Mouse (Mus musculus) small intestine, adult 2 months (tissue): Measurements from ENCODE around the gene Ppfibp1. TPM values are rescaled to one million over a fixed set of nuclear protein-coding genes. Genes with fewer than 3 reads are reported as not detected.

Experiments used
- H3K27ac ChIP-seq: fragments of 200-500 bp; 2 replicates; pipeline ENCODE4 v1.5.1; 2012; ENCODE audit warnings: low read depth, low read length, control low read depth, inconsistent platforms; ENCODE audit not compliant: insufficient read depth
- H3K27me3 ChIP-seq: fragments of 200-500 bp; 2 replicates; pipeline ENCODE4 v1.6.1; 2012; ENCODE audit warnings: mild to moderate bottlenecking, moderate library complexity, low read length, inconsistent platforms; ENCODE audit not compliant: control insufficient read depth, insufficient read depth
- H3K36me3 ChIP-seq: fragments of 200-500 bp; 2 replicates; pipeline ENCODE4 v1.6.1; 2012; ENCODE audit warnings: mild to moderate bottlenecking, low read length, control low read depth, inconsistent platforms; ENCODE audit not compliant: control insufficient read depth, insufficient read depth
- H3K4me1 ChIP-seq: fragments of 200-500 bp; 2 replicates; pipeline ENCODE4 v1.6.1; 2012; ENCODE audit warnings: low read length, inconsistent platforms, mixed read lengths; ENCODE audit not compliant: control insufficient read depth, insufficient read depth, insufficient read length
- H3K4me3 ChIP-seq: fragments of 200-500 bp; 2 replicates; pipeline ENCODE4 v1.5.1; 2012; ENCODE audit warnings: low read depth, mild to moderate bottlenecking, control low read depth, inconsistent platforms, low read length, moderate library complexity
- CTCF ChIP-seq: fragments of 200-500 bp; IDR thresholded peaks from 2 replicates; pipeline ENCODE4 v1.5.1; 2012; ENCODE audit warnings: low read depth, mild to moderate bottlenecking, control low read depth, inconsistent platforms, low read length, moderate library complexity, mixed read lengths; ENCODE audit not compliant: insufficient replicate concordance, insufficient read length; ENCODE audit errors: extremely low read depth
- POLR2A ChIP-seq: fragments of 200-500 bp; IDR thresholded peaks from 2 replicates; pipeline ENCODE4 v1.6.1; 2012; ENCODE audit warnings: low read depth, mild to moderate bottlenecking, control low read depth, inconsistent platforms, low read length, moderate library complexity
- WGBS: fragments of 180-500 bp; shearing (Covaris S2); methylation state at CpG from one replicate; pipeline ENCODE4 v1.1.7; 2018; 5-methylcytosine and 5-hydroxymethylcytosine counted together
- polyA plus RNA-seq: library from polyadenylated mRNA; depleted of rRNA; stranded (reverse); fragments of >200 nt; gene quantifications from 2 replicates; pipeline ENCODE4 v1.2.3, GENCODE M21; 2012

The Ppfibp1 gene
- polyA plus RNA-seq, 1 experiment, result 3.3 TPM

- no peaks in the 10 kb centered on the region for H3K4me1 ChIP-seq
- H3K27me3 ChIP-seq, result no peaks in the 10 kb centered on the region
- peaks cover 4% of the 10 kb centered on the region for H3K36me3 ChIP-seq
- no peak overlapping the region for H3K4me3 ChIP-seq
- no peak overlapping the region for H3K27ac ChIP-seq
- WGBS, result 94% methylated on average over 6 of the region's 6 CpGs
- TF ChIP-seq CTCF, result no peak
- TF ChIP-seq POLR2A, result no peak
Observed at GRCm38 (mm10) chr6:146995878-146996277, 107.6 kb downstream of the Ppfibp1 start.

- peaks cover 11% of the 10 kb centered on the region for H3K36me3 ChIP-seq
- no peak overlapping the region for H3K27ac ChIP-seq
- TF ChIP-seq CTCF, result no peak
- TF ChIP-seq POLR2A, result no peak
- no peak overlapping the region for H3K4me3 ChIP-seq
- H3K4me1 ChIP-seq, result no peaks in the 10 kb centered on the region
- H3K27me3 ChIP-seq, result no peaks in the 10 kb centered on the region
- WGBS, result 54% methylated on average over 6 of the region's 6 CpGs
Observed at GRCm38 (mm10) chr6:146997006-146997405, 108.7 kb downstream of the Ppfibp1 start.

GRCm38 (mm10) chr6:146998710-146999109 is 110.4 kb downstream of the Ppfibp1 start:
- Histone ChIP-seq H3K4me3 (no peak overlapping the region), H3K4me1 (no peaks in the 10 kb centered on the region), H3K27me3 (no peaks in the 10 kb centered on the region), H3K36me3 (peaks cover 11% of the 10 kb centered on the region), H3K27ac (no peak overlapping the region)
- TF ChIP-seq CTCF, result no peak
- no peak for TF ChIP-seq POLR2A
- WGBS, result 90% methylated on average over 4 of the region's 4 CpGs

GRCm38 (mm10) chr6:146999302-146999701 is 111.0 kb downstream of the Ppfibp1 start:
- no peak for TF ChIP-seq POLR2A
- TF ChIP-seq CTCF, result no peak
- H3K36me3 ChIP-seq, result peaks cover 11% of the 10 kb centered on the region
- 89% methylated on average over 9 of the region's 9 CpGs for WGBS

GRCm38 (mm10) chr6:146999755-147000154 is 111.5 kb downstream of the Ppfibp1 start:
- no peaks in the 10 kb centered on the region for H3K4me1 ChIP-seq
- TF ChIP-seq POLR2A, result no peak
- no peak for TF ChIP-seq CTCF
- H3K27ac ChIP-seq, result no peak overlapping the region
- no peak overlapping the region for H3K4me3 ChIP-seq
- WGBS, result 88% methylated on average over 2 of the region's 2 CpGs
- no peaks in the 10 kb centered on the region for H3K27me3 ChIP-seq
- peaks cover 11% of the 10 kb centered on the region for H3K36me3 ChIP-seq

More at GRCm38 (mm10) chr6:146999302-146999701, 111.0 kb downstream of the Ppfibp1 start:
- Histone ChIP-seq H3K4me3 (no peak overlapping the region), H3K27ac (no peak overlapping the region), H3K4me1 (no peaks in the 10 kb centered on the region), H3K27me3 (no peaks in the 10 kb centered on the region)

- H3K4me3 ChIP-seq, result no peak overlapping the region
- WGBS, result 74% methylated on average over 3 of the region's 3 CpGs
- TF ChIP-seq POLR2A (no peak), CTCF (peak; percentile 70; the same call in 1 of the 2 replicates)
- H3K4me1 ChIP-seq, result no peaks in the 10 kb centered on the region
- H3K27me3 ChIP-seq, result no peaks in the 10 kb centered on the region
- H3K36me3 ChIP-seq, result peaks cover 2% of the 10 kb centered on the region
- no peak overlapping the region for H3K27ac ChIP-seq
Observed at GRCm38 (mm10) chr6:147008148-147008547, 119.9 kb downstream of the Ppfibp1 start.

GRCm38 (mm10) chr6:147010358-147010757 is 122.1 kb downstream of the Ppfibp1 start:
- Histone ChIP-seq H3K4me3 (no peak overlapping the region), H3K36me3 (peaks cover 2% of the 10 kb centered on the region), H3K27ac (no peak overlapping the region), H3K4me1 (no peaks in the 10 kb centered on the region), H3K27me3 (no peaks in the 10 kb centered on the region)
- WGBS, result 86% methylated on average over 6 of the region's 6 CpGs
- TF ChIP-seq POLR2A, result no peak
- no peak for TF ChIP-seq CTCF
